Mouse (Mus musculus): ENCODE data around the gene Mdm4. TPM values are rescaled to one million over a fixed set of nuclear protein-coding genes. Genes with fewer than 3 reads are reported as not detected.
"Not testable (repeated sequence)": the region's sequence is repeated elsewhere in the genome, so short reads cannot be mapped to it uniquely, and the experiment has no call there.

Mdm4 gene
- polyA plus RNA-seq, 1 experiment from 2014 or later = 47.6 TPM

DNA sequence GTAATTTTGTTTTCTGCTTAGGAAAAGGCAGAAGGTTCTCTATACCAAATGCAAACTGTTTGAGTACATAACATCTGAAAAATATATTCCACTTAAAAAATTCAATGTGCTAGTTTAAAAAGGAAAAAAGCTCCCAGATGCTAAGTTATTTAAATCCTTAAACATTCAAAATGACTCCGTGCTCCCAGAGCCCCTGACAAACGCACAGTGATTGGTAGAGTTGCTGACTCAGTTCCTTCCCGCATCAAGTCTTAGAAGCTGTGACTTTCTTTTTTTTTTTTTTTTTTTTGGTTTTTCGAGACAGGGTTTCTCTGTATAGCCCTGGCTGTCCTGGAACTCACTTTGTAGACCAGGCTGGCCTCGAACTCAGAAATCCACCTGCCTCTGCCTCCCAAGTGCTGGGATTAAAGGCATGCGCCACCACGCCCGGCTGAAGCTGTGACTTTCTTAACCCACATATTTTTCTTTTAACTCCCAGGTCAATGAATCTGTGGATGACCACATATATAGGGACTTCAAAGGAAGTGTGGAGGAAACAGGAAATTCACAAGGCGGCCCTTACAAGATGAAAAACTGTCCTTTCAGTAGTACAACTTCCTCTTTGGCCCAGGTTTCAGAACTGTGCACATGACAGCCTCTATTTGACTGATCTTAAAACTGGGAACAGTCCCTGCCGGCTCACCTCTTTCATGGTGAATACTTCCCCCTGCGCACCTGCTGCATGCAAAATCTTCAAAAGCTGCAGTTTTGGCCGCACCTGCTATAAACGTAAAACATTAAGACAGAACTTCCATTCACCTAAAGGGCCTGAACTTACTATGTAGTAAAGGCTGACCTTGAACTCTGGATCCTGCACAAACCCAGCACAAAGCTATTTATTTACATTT lies 18.2 kb downstream of the Mdm4 start:
- 85% methylated on average over 12 of the region's 13 CpGs for WGBS

DNA sequence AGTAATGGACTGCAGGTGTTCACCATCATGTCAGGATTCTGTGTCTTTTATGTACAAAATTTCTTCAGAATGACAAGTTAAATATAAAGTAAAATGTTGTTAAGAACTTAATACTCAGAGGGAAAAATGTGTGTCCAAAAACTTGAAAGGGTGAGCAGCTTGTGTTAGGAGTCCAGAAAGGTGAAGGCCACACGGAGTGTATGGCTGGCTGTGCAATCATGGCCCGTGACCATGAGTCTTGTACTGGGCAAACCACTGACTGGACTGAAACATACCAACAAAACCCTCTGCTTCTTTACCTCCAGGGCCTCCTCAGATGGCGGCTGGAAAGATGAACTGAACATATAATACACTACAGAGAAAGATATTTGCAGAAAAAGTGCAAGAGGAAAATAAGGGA lies 23.8 kb downstream of the Mdm4 start:
- no peaks in the 10 kb centered on the region for H3K4me1 ChIP-seq
- H3K36me3 ChIP-seq = peaks cover 53% of the 10 kb centered on the region
- ATAC-seq (ENCODE audit: low FRiP score) = no peak
- H3K4me2 ChIP-seq (replicated peaks) = no peak overlapping the region
- H3K4me3 ChIP-seq = no peak overlapping the region
- no peaks in the 10 kb centered on the region for H3K27me3 ChIP-seq
- H3K9ac ChIP-seq = no peak overlapping the region
- H3K27ac ChIP-seq = no peak overlapping the region
- 94% methylated on average over 3 of the region's 3 CpGs for WGBS
- no peaks in the 10 kb centered on the region for H3K9me3 ChIP-seq (replicated peaks)

More for the DNA sequence above, 18.2 kb downstream of the Mdm4 start:
- H3K4me2 ChIP-seq (replicated peaks) = no peak overlapping the region
- peaks cover 52% of the 10 kb centered on the region for H3K36me3 ChIP-seq
- no peak overlapping the region for H3K4me3 ChIP-seq
- H3K4me1 ChIP-seq = no peaks in the 10 kb centered on the region
- no peak for ATAC-seq (ENCODE audit: low FRiP score)
- H3K27ac ChIP-seq = no peak overlapping the region
- no peaks in the 10 kb centered on the region for H3K9me3 ChIP-seq (replicated peaks)
- no peaks in the 10 kb centered on the region for H3K27me3 ChIP-seq
- H3K9ac ChIP-seq = no peak overlapping the region

DNA sequence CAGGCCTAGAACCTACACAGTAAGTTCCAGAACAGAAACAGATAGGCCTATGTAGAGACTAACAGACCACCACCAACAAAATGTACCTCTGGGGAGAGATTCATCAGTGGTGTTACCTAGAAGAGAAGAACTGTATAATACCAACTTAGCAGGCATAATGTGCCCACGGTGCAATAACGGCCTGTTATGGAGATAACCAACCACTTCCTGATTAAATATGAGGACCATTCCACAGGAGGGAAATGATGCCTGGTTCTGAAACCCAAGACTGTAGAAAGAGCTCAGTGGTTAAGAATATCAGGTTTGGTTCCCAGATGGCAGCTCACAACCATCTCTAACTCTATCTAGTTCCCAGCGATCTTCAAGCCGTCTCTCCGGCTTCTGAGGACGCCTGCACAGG lies 30.0 kb downstream of the Mdm4 start:
- 95% methylated on average over 6 of the region's 6 CpGs for WGBS
- H3K4me3 ChIP-seq = no peak overlapping the region
- no peak overlapping the region for H3K9ac ChIP-seq
- no peaks in the 10 kb centered on the region for H3K9me3 ChIP-seq (replicated peaks)
- H3K27ac ChIP-seq = no peak overlapping the region
- H3K36me3 ChIP-seq = peaks cover 80% of the 10 kb centered on the region
- no peak overlapping the region for H3K4me2 ChIP-seq (replicated peaks)
- H3K4me1 ChIP-seq = no peaks in the 10 kb centered on the region
- ATAC-seq (ENCODE audit: low FRiP score) = no peak
- H3K27me3 ChIP-seq = no peaks in the 10 kb centered on the region

DNA sequence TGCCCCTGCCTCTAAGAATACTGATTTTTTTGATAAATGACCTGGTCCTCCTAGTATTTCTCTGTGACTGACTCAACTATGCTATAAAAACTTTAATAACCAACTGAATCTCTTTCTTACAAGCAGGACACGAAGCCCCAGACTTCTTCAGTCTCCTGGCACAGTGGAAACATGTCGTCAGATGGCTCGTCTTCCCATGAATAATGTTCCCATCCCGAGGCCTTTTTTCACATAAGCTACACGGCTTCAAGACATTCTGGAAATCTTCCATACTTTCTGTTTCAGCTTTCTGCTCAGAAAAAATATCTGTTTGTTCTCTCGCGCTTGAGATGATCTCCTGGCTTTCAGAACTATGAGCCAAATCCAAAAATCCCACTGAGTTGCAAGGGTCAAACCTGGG lies 38.8 kb downstream of the Mdm4 start:
- Histone ChIP-seq H3K27me3 (no peaks in the 10 kb centered on the region), H3K4me3 (no peak overlapping the region), H3K9ac (no peak overlapping the region), H3K36me3 (peaks cover 68% of the 10 kb centered on the region), H3K4me2 (replicated peaks) (no peak overlapping the region), H3K27ac (no peak overlapping the region), H3K9me3 (replicated peaks) (no peaks in the 10 kb centered on the region), H3K4me1 (no peaks in the 10 kb centered on the region)
- 96% methylated on average over 7 of the region's 7 CpGs for WGBS
- no peak for ATAC-seq (ENCODE audit: low FRiP score)

DNA sequence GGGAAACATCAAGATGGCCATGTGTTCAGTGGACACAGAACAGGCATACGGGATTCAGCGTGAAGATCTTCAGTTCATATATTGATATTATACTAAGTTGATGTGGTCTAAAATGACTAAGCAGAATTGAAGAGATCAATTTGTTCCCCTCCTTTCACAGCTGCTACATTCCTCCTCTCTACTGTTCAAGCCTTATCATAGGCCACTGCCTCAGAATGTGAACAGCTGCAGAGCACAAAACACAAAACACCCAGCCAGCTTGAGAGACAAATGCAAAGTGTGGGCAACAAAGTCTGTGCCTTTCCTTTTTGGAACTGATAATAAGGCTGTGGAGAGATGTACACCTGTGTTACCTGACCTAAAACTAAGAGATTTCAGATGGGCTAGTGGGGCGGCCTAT lies 39.6 kb downstream of the Mdm4 start:
- no peaks in the 10 kb centered on the region for H3K4me1 ChIP-seq
- H3K9ac ChIP-seq = no peak overlapping the region
- no peak overlapping the region for H3K4me3 ChIP-seq
- ATAC-seq (ENCODE audit: low FRiP score) = no peak
- H3K9me3 ChIP-seq (replicated peaks) = no peaks in the 10 kb centered on the region
- peaks cover 62% of the 10 kb centered on the region for H3K36me3 ChIP-seq
- no peak overlapping the region for H3K27ac ChIP-seq
- no peak overlapping the region for H3K4me2 ChIP-seq (replicated peaks)
- H3K27me3 ChIP-seq = no peaks in the 10 kb centered on the region
- WGBS = 95% methylated on average over 3 of the region's 3 CpGs

DNA sequence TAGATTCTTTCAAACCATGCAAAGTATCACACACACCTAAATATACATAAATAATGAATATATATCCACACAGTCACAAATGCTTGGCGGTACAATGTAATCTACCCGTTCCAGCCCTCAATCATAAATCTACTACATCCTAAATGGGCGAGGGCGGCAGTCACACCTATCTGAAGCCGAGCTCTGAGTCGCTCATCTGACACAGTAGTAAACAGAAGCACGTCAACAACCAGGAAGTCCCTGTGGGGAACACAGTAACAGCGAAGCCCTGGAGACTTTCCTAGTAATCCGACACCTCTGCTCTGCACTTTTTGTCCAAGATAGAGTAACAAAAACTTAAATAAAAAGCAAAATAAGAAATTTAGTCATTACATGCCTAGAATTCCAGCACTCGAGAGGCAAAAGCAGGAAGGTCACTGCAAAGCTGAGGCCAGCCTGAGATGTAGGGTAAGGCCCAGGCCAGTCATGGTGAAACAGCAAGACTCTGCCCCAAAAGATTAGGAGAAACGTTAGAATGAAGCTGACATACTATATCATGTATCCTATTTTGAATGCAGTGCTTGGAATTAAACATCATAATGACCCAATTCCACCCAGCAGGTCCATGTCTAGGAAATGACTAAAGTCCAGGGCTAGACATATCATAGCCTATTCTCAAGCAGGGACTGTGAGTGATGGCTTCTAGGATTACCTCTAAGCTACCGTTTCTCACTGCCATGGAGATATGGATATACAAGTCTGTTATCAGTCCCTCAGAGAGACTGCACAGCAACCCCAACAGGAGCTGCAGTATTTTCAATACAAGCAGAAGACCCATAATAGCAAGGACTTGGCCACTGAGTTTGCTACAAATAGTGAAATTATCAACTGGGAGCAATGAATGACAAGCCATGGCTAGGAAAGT lies 41.6 kb downstream of the Mdm4 start:
- not testable (repeated sequence) for ATAC-seq (ENCODE audit: low FRiP score)

DNA sequence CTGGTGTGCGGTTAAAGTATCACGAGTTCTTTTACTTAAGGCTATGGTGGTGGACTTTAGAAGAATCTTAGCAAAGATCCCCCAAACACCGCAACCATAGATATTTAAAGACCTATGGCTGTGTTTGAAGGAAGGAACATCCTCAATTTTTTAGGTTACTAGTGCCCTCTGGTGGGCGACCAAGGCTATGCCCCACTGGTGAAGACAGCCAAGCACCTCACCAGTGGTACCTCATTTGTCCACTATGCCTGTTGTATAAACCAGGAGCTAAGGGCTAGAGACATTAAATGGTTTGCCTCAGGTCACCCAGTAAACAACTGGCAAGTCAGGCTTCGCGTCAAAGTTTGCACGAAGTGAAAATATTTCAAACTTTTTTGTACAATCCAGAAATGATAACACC lies 47.6 kb downstream of the Mdm4 start:
- 64% methylated on average over 7 of the region's 7 CpGs for WGBS
- Histone ChIP-seq H3K9ac (no peak overlapping the region), H3K9me3 (replicated peaks) (no peaks in the 10 kb centered on the region), H3K4me2 (replicated peaks) (no peak overlapping the region), H3K27me3 (no peaks in the 10 kb centered on the region), H3K27ac (no peak overlapping the region), H3K4me3 (no peak overlapping the region), H3K36me3 (peaks cover 41% of the 10 kb centered on the region), H3K4me1 (no peaks in the 10 kb centered on the region)
- peak; percentile 72; the same call in 1 of the 2 replicates for ATAC-seq (ENCODE audit: low FRiP score)

More for the DNA sequence above, 41.6 kb downstream of the Mdm4 start:
- whole genome bisulfite sequencing = 86% methylated on average over 12 of the region's 12 CpGs
- not testable (repeated sequence) for H3K4me3 ChIP-seq; H3K4me1 ChIP-seq; H3K27me3 ChIP-seq; H3K27ac ChIP-seq; H3K9me3 ChIP-seq (replicated peaks); H3K4me2 ChIP-seq (replicated peaks); H3K9ac ChIP-seq
- peaks cover 58% of the 10 kb centered on the region for H3K36me3 ChIP-seq

DNA sequence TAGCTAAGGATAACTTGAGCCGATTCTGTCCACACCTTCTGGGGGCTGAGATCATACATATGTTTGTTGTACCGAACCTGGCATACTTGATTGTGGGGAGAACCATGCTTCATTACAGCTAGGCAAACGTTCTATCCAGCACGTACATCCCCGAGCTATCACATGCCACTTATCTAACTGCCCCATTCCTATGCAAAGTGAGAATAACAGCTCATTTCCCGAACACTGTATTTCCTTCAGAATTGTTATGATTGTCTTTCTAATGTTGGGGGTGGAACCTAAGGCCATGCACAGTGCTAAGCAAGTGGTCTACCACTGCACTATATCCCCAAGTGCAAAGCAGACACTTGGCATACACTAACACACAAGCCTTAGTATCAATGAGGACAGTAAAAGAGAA lies 49.1 kb downstream of the Mdm4 start:
- 95% methylated on average over 6 of the region's 6 CpGs for WGBS
- Histone ChIP-seq H3K27ac (no peak overlapping the region), H3K4me3 (no peak overlapping the region), H3K4me2 (replicated peaks) (no peak overlapping the region), H3K9ac (no peak overlapping the region), H3K27me3 (no peaks in the 10 kb centered on the region), H3K9me3 (replicated peaks) (no peaks in the 10 kb centered on the region), H3K36me3 (peaks cover 31% of the 10 kb centered on the region), H3K4me1 (no peaks in the 10 kb centered on the region)
- ATAC-seq (ENCODE audit: low FRiP score) = no peak

DNA sequence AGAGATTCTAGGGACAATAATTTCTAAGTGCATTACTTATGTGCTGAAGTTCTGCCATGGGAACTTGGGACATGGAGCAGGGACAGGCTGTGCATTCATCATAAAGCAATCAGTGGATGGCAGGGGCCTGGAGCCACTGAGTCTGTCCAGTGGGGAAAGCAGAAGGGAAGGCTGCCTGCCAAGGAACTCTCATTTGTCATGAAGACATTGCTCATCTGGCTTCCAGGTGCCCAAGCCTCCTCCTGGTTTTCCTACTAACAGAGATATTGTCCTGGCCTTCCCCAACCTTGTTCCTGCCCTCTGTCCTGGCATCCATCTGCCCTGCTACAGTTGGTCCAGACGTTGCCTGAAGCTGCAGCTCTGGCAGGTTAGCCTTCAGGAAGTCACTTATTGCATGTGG lies 53.0 kb downstream of the Mdm4 start:
- Histone ChIP-seq H3K4me3 (no peak overlapping the region), H3K9me3 (replicated peaks) (no peaks in the 10 kb centered on the region), H3K9ac (no peak overlapping the region), H3K27me3 (no peaks in the 10 kb centered on the region), H3K36me3 (peaks cover 9% of the 10 kb centered on the region; the same call in 1 of the 2 replicates), H3K4me2 (replicated peaks) (no peak overlapping the region), H3K4me1 (no peaks in the 10 kb centered on the region), H3K27ac (no peak overlapping the region)
- no peak for ATAC-seq (ENCODE audit: low FRiP score)
- WGBS = 80% methylated on average over 1 of the region's 1 CpGs

DNA sequence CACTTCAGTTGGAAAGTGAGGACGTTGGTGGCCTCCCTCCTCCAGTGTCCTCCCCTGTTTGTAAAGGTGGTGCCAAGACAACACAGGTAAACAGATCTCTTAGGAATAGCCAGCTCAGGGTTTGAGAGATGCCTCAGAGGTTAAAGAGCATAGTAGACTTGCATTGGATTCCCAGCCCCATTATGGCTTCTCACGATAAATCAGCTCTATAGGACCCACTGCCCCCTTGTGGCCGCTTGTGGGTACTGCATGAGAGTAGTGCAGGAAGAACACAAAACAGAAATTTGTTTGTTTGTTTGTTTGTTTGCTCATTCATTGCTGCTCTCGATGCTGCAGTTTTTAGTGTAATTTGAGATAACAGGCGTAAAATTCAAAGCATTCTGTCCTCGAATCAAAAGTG lies 61.7 kb downstream of the Mdm4 start:
- H3K9ac ChIP-seq = no peak overlapping the region
- 23% methylated on average over 6 of the region's 6 CpGs for WGBS
- no peaks in the 10 kb centered on the region for H3K9me3 ChIP-seq (replicated peaks)
- H3K4me3 ChIP-seq = no peak overlapping the region
- H3K36me3 ChIP-seq = no peaks in the 10 kb centered on the region
- H3K27ac ChIP-seq = no peak overlapping the region
- H3K4me2 ChIP-seq (replicated peaks) = no peak overlapping the region
- no peaks in the 10 kb centered on the region for H3K27me3 ChIP-seq
- no peaks in the 10 kb centered on the region for H3K4me1 ChIP-seq
- no peak for ATAC-seq (ENCODE audit: low FRiP score)

DNA sequence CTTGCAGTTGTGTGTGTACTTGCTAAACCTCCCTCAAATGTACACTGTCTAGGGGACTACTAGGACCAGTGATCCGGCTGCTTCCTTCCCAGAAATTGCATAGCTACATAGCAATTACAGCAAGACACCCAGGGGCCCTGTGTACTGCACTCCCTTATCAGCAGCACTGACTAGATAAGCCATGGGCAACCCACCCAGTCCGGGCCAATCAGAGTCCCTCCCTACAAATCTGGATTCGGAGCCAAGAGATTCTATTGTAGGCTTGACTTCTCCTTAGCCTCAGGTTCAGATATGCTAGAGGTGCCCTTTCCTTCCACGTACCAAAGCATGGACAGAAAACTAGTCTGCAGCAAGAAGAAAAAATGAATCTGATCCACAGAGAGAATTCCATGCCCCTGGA lies 65.7 kb downstream of the Mdm4 start:
- H3K27ac ChIP-seq = no peak overlapping the region
- no peaks in the 10 kb centered on the region for H3K36me3 ChIP-seq
- no peak for ATAC-seq (ENCODE audit: low FRiP score)
- no peak overlapping the region for H3K9ac ChIP-seq
- no peak overlapping the region for H3K4me2 ChIP-seq (replicated peaks)
- 85% methylated on average over 4 of the region's 4 CpGs for WGBS
- no peaks in the 10 kb centered on the region for H3K4me1 ChIP-seq
- no peak overlapping the region for H3K4me3 ChIP-seq
- no peaks in the 10 kb centered on the region for H3K9me3 ChIP-seq (replicated peaks)
- no peaks in the 10 kb centered on the region for H3K27me3 ChIP-seq

DNA sequence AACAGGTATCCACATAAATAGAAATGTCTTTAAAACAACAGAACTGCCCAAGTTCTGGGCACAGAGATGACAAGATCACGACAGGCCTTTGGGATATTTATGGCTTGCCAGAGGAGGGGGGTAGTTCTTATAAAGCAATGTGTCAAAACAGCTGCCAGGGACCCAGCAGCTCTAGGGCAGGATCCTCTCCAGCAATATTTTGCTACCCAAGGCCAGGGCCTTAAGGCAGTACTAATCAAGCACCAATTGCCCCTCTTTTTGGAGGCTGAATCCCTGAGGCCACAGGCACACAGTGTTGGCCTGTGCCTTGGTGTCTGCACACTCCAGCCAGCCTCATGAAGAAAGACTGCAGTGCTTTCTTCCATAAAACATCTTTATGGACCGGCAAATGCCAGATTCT lies 66.3 kb downstream of the Mdm4 start:
- Histone ChIP-seq H3K4me2 (replicated peaks) (no peak overlapping the region), H3K36me3 (no peaks in the 10 kb centered on the region), H3K9me3 (replicated peaks) (no peaks in the 10 kb centered on the region), H3K4me1 (no peaks in the 10 kb centered on the region), H3K27ac (no peak overlapping the region), H3K4me3 (no peak overlapping the region), H3K27me3 (no peaks in the 10 kb centered on the region), H3K9ac (no peak overlapping the region)
- WGBS = 93% methylated on average over 2 of the region's 2 CpGs
- ATAC-seq (ENCODE audit: low FRiP score) = no peak

Measured in hindbrain, embryonic 12.5 days (tissue).